Mouse (Mus musculus) MEL (cell line): ENCODE measurements around the gene Foxn4. TPM values are rescaled to one million over a fixed set of nuclear protein-coding genes. Genes with fewer than 3 reads are reported as not detected.

Source experiments
- DNase-seq: peaks from one replicate; pipeline ENCODE4 v3.0.0; 2011; ENCODE audit warnings: low read depth, low spot score
- H3K27ac ChIP-seq: 2 replicates; pipeline ENCODE4 v1.5.1; 2012; ENCODE audit warnings: low read depth, mild to moderate bottlenecking, control low read depth, low read length, moderate library complexity; ENCODE audit not compliant: control insufficient read depth
- H3K27me3 ChIP-seq, 2 experiments: fragments of 150-350 bp in 1 of 2; sonication (generic) in 1 of 2; 2 replicates each; pipeline ENCODE4 v1.6.1; 2012; ENCODE audit warnings: low read length in 2 of 2, mild to moderate bottlenecking in 2 of 2, improper control_type of control experiment in 1 of 2, moderate library complexity in 1 of 2; ENCODE audit not compliant: insufficient read depth in 2 of 2, control insufficient read depth in 1 of 2
- H3K36me3 ChIP-seq, 2 experiments: 2 replicates each; pipeline ENCODE4 v1.6.1; 2012 to 2014; ENCODE audit warnings: low read length in 2 of 2, improper control_type of control experiment in 1 of 2, inconsistent platforms in 1 of 2, mild to moderate bottlenecking in 1 of 2; ENCODE audit not compliant: insufficient read depth in 2 of 2, control insufficient read depth in 1 of 2
- H3K4me1 ChIP-seq, 2 experiments: fragments of 150-350 bp in 1 of 2; sonication (generic) in 1 of 2; 2 replicates each; pipeline ENCODE4 v1.6.1; 2012; ENCODE audit warnings: low read length in 2 of 2, improper control_type of control experiment in 1 of 2, mild to moderate bottlenecking in 1 of 2; ENCODE audit not compliant: insufficient read depth in 2 of 2, control insufficient read depth in 1 of 2
- H3K4me3 ChIP-seq, 2 experiments: fragments of 150-350 bp in 1 of 2; sonication (generic) in 1 of 2; 2 replicates each; pipeline ENCODE4 v1.5.1; 2012; ENCODE audit warnings: low read depth in 2 of 2, low read length in 2 of 2, mild to moderate bottlenecking in 2 of 2, moderate library complexity in 2 of 2, control low read depth in 1 of 2, improper control_type of control experiment in 1 of 2; ENCODE audit not compliant: control insufficient read depth in 1 of 2, insufficient read depth in 1 of 2
- H3K79me2 ChIP-seq: 2 replicates; pipeline ENCODE4 v1.6.1; 2012; ENCODE audit warnings: mild to moderate bottlenecking, low read length, moderate library complexity; ENCODE audit not compliant: control insufficient read depth, poor library complexity, insufficient read depth
- H3K9ac ChIP-seq: 2 replicates; pipeline ENCODE4 v1.6.1; 2012; ENCODE audit warnings: low read depth, mild to moderate bottlenecking, control low read depth, low read length, moderate library complexity; ENCODE audit not compliant: control insufficient read depth, poor library complexity, severe bottlenecking
- H3K9me3 ChIP-seq: fragments of 150-350 bp; sonication (generic); replicated peaks from 2 replicates; pipeline ENCODE4 v1.6.1; 2012; ENCODE audit warnings: mild to moderate bottlenecking, low read length, improper control_type of control experiment, moderate library complexity; ENCODE audit not compliant: insufficient read depth
- BHLHE40 ChIP-seq: IDR thresholded peaks from 2 replicates; pipeline ENCODE4 v1.6.1; 2012; ENCODE audit warnings: low read depth, mild to moderate bottlenecking, inconsistent platforms, low read length, improper control_type of control experiment, borderline replicate concordance
- E2F4 ChIP-seq: IDR thresholded peaks from 2 replicates; pipeline ENCODE4 v1.6.1; 2011; ENCODE audit warnings: low read depth, low read length, improper control_type of control experiment, borderline replicate concordance
- EP300 ChIP-seq, 2 experiments: IDR thresholded peaks; 2 replicates each; pipeline ENCODE4 v1.6.1; 2011; ENCODE audit warnings: improper control_type of control experiment in 2 of 2, low read length in 2 of 2, low read depth in 1 of 2, mild to moderate bottlenecking in 1 of 2
- HCFC1 ChIP-seq: IDR thresholded peaks from 2 replicates; pipeline ENCODE4 v1.6.1; 2012; ENCODE audit warnings: low read depth, mild to moderate bottlenecking, inconsistent platforms, low read length, improper control_type of control experiment, moderate library complexity
- KAT2A ChIP-seq: conservative IDR thresholded peaks from 2 replicates; pipeline ENCODE4 v1.6.1; 2012; ENCODE audit warnings: low read depth, low read length, improper control_type of control experiment, inconsistent platforms
- MAFK ChIP-seq: IDR thresholded peaks from 2 replicates; pipeline ENCODE4 v1.6.1; 2011; ENCODE audit warnings: low read depth, mild to moderate bottlenecking, low read length, improper control_type of control experiment, borderline replicate concordance
- MAX ChIP-seq: IDR thresholded peaks from 2 replicates; pipeline ENCODE4 v1.6.1; 2011; ENCODE audit warnings: low read length, improper control_type of control experiment
- MAZ ChIP-seq: IDR thresholded peaks from 2 replicates; pipeline ENCODE4 v1.6.1; 2012; ENCODE audit warnings: low read depth, mild to moderate bottlenecking, inconsistent platforms, low read length, improper control_type of control experiment
- MYC ChIP-seq: IDR thresholded peaks from 2 replicates; pipeline ENCODE4 v1.6.1; 2011; ENCODE audit warnings: low read depth, mild to moderate bottlenecking, low read length, improper control_type of control experiment, moderate library complexity
- NRF1 ChIP-seq: IDR thresholded peaks from 2 replicates; pipeline ENCODE4 v1.6.1; 2014; ENCODE audit warnings: low read depth, mild to moderate bottlenecking, inconsistent platforms, low read length, improper control_type of control experiment, moderate library complexity; ENCODE audit not compliant: poor library complexity, insufficient read depth, severe bottlenecking
- POLR2A ChIP-seq, 2 experiments: IDR thresholded peaks; 2 replicates each; pipeline ENCODE4 v1.6.1; 2011 to 2012; ENCODE audit warnings: low read length in 2 of 2, mild to moderate bottlenecking in 2 of 2, control low read depth in 1 of 2, improper control_type of control experiment in 1 of 2, low read depth in 1 of 2, moderate library complexity in 1 of 2; ENCODE audit not compliant: control insufficient read depth in 1 of 2, insufficient read depth in 1 of 2, poor library complexity in 1 of 2
- POLR2AphosphoS2 ChIP-seq: IDR thresholded peaks from 2 replicates; pipeline ENCODE4 v1.6.1; 2011; ENCODE audit warnings: low read length, improper control_type of control experiment
- SIN3A ChIP-seq: IDR thresholded peaks from 2 replicates; pipeline ENCODE4 v1.6.1; 2012; ENCODE audit warnings: low read length, improper control_type of control experiment, inconsistent platforms
- SMC3 ChIP-seq: IDR thresholded peaks from 2 replicates; pipeline ENCODE4 v1.6.1; 2011; ENCODE audit warnings: low read depth, low read length, improper control_type of control experiment
- TBP ChIP-seq: IDR thresholded peaks from 2 replicates; pipeline ENCODE4 v1.8.0; 2011; ENCODE audit warnings: low read depth, low read length, improper control_type of control experiment
- TCF12 ChIP-seq: IDR thresholded peaks from 2 replicates; pipeline ENCODE4 v1.6.1; 2014; ENCODE audit warnings: low read depth, mild to moderate bottlenecking, inconsistent platforms, low read length, improper control_type of control experiment, moderate library complexity
- UBTF ChIP-seq: IDR thresholded peaks from 2 replicates; pipeline ENCODE4 v1.6.1; 2012; ENCODE audit warnings: low read depth, mild to moderate bottlenecking, inconsistent platforms, low read length, improper control_type of control experiment, moderate library complexity, borderline replicate concordance; ENCODE audit not compliant: insufficient read depth
- USF1 ChIP-seq: IDR thresholded peaks from 2 replicates; pipeline ENCODE4 v1.6.1; 2014; ENCODE audit warnings: low read depth, mild to moderate bottlenecking, inconsistent platforms, low read length, improper control_type of control experiment, moderate library complexity
- ZC3H11A ChIP-seq: IDR thresholded peaks from 2 replicates; pipeline ENCODE4 v1.6.1; 2012; ENCODE audit warnings: low read depth, mild to moderate bottlenecking, inconsistent platforms, low read length, improper control_type of control experiment
- ZKSCAN1 ChIP-seq: IDR thresholded peaks from 2 replicates; pipeline ENCODE4 v1.6.1; 2012; ENCODE audit warnings: low read depth, mild to moderate bottlenecking, inconsistent platforms, low read length, improper control_type of control experiment, moderate library complexity
- ZMIZ1 ChIP-seq: IDR thresholded peaks from 2 replicates; pipeline ENCODE4 v1.6.1; 2012; ENCODE audit warnings: low read depth, mild to moderate bottlenecking, inconsistent platforms, low read length, improper control_type of control experiment, moderate library complexity
- polyA plus RNA-seq, 2 experiments: library from polyadenylated mRNA; stranded (reverse) in 1 of 2; unstranded in 1 of 2; fragments of >175 nt in 1 of 2; fragments of >200 nt in 1 of 2; gene quantifications; 2 replicates each; pipeline versions ENCODE4 v1.2.1 to v1.2.4; 2012; ENCODE audit warnings: low replicate concordance in 2 of 2, low read depth in 1 of 2; ENCODE audit not compliant: insufficient read length in 2 of 2, insufficient read depth in 1 of 2, missing spikeins in 1 of 2
- total RNA-seq: library from RNA; depleted of rRNA; stranded (reverse); fragments of 300-350 nt; gene quantifications from 2 replicates; pipeline ENCODE4 v1.2.3, GENCODE M21; 2012

Gene Foxn4
- total and polyA plus RNA-seq, 3 experiments, result 0.07 TPM; not detected in 2

GRCm38 (mm10) chr5:114306496-114306895 is 32.9 kb upstream of the Foxn4 start:
- Histone ChIP-seq H3K9me3 (no peaks in the 10 kb centered on the region), H3K36me3 (no peaks in the 10 kb centered on the region), H3K27me3 (peaks cover 0 to 4% of the 10 kb centered on the region in 2 experiments; a peak in 1 of 4 replicates), H3K4me3 (no peak overlapping the region), H3K27ac (no peak overlapping the region), H3K9ac (no peak overlapping the region), H3K79me2 (no peaks in the 10 kb centered on the region)
- DNase-seq, result no peak
- no peak for TF ChIP-seq SIN3A
- no peak for TF ChIP-seq UBTF
- TF ChIP-seq MAFK, result no peak
- no peak for TF ChIP-seq USF1
- TF ChIP-seq NRF1, result no peak
- TF ChIP-seq TCF12, result no peak
- TF ChIP-seq POLR2A (IDR thresholded peaks at IDR 0.05; ENCODE audit: control insufficient read depth in 1 of 2, insufficient read depth in 1 of 2, low read depth in 1 of 2, low read length in 2 of 2, poor library complexity in 1 of 2), result no peak
- TF ChIP-seq TBP, result no peak
- no peak for TF ChIP-seq HCFC1
- no peak for TF ChIP-seq KAT2A
- TF ChIP-seq, all 39 proteins: peak for 0
- no peaks in the 10 kb centered on the region for H3K4me1 ChIP-seq

- H3K27me3 ChIP-seq, result peaks cover 0 to 4% of the 10 kb centered on the region in 2 experiments; a peak in 1 of 4 replicates
These were observed 29.6 kb upstream of the Foxn4 start for GRCm38 (mm10) chr5:114303166-114303565.

DNA sequence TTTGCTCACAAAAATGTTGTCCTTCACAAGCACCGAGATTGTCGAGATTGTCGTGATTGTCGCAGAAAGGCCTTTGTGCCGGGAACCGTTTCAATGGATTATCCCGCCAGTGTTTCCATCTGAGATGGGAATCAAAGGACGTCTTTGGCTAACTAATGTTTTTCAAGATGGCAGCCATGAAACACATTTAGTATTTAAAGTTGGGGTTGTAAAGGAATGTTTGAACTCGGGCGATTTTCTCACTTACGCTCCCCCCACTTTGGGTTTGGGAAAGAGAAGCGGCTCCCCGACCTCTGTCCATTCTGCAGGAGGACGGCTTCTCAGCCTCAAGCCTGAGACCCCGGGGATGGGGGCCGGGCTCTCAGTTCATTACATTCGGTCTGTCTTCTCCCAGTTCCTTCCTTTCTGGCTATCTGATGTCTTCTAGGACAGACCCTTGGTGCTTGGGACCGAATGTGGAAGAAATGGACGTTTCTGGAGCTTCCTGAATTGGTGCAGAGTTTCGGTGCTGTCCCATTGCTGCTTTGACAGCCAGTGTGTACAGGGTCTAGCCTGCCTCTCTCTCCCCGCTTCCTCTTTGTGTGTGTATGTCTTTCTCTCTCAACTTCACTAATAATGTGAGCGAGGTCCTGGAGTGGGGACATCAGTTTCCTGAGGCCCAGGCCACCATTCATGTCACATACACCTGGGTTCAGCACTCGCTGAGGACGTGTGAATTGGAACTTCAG is 26.4 kb upstream of the Foxn4 start:
- TF ChIP-seq ZC3H11A, result no peak
- no peak for TF ChIP-seq BHLHE40
- TF ChIP-seq SMC3, result no peak
- no peak for TF ChIP-seq E2F4
- TF ChIP-seq ZMIZ1, result no peak
- TF ChIP-seq MAX, result no peak
- no peak for TF ChIP-seq SIN3A
- no peak for TF ChIP-seq MAZ
- no peak for TF ChIP-seq USF1
- TF ChIP-seq TBP, result no peak
- TF ChIP-seq ZKSCAN1, result no peak
- no peak for TF ChIP-seq MYC
- TF ChIP-seq EP300 (IDR thresholded peaks at IDR 0.05; ENCODE audit: low read depth in 1 of 2, low read length in 2 of 2), result no peak
- no peak overlapping the region for H3K27ac ChIP-seq
- peaks cover 15 to 17% of the 10 kb centered on the region in 2 experiments for H3K4me1 ChIP-seq
- H3K36me3 ChIP-seq, result peaks cover 0 to 11% of the 10 kb centered on the region in 2 experiments; a peak in 2 of 4 replicates
- no peaks in the 10 kb centered on the region; the same call in 1 of the 2 replicates for H3K79me2 ChIP-seq
- H3K9ac ChIP-seq, result no peak overlapping the region
- no peaks in the 10 kb centered on the region for H3K9me3 ChIP-seq
- peaks cover 0 to 4% of the 10 kb centered on the region in 2 experiments; a peak in 1 of 4 replicates for H3K27me3 ChIP-seq
- H3K4me3 ChIP-seq, result no peak overlapping the region
- DNase-seq, result no peak

More at GRCm38 (mm10) chr5:114303166-114303565, 29.6 kb upstream of the Foxn4 start:
- no peak overlapping the region for H3K9ac ChIP-seq
- H3K9me3 ChIP-seq, result no peaks in the 10 kb centered on the region
- H3K79me2 ChIP-seq, result no peaks in the 10 kb centered on the region
- H3K27ac ChIP-seq, result no peak overlapping the region
- TF ChIP-seq POLR2AphosphoS2 (no peak), USF1 (no peak), BHLHE40 (no peak), ZC3H11A (no peak)
- no peak for DNase-seq
- no peaks in the 10 kb centered on the region; a peak in 1 of 4 replicates for H3K36me3 ChIP-seq
- H3K4me3 ChIP-seq, result no peak overlapping the region
- peaks cover 3% of the 10 kb centered on the region in 2 experiments; a peak in 3 of 4 replicates for H3K4me1 ChIP-seq
